Mouse (Mus musculus) retina, embryonic 14.5 days (tissue): ENCODE measurements around the gene Intu.

ENCODE experiments used
- DNase-seq: peaks from one replicate; pipeline ENCODE4 v3.0.0-alpha.2; 2015; ENCODE audit warnings: low spot score

Gene Intu

GRCm38 (mm10) chr3:40527976-40528950 lies 2.8 kb upstream of the Intu start:
- DNase-seq: no peak

- no peak for DNase-seq
Observed at GRCm38 (mm10) chr3:40528958-40529357, 2.1 kb upstream of the Intu start.

- DNase-seq: no peak
Observed at GRCm38 (mm10) chr3:40530845-40531244, 241 bp upstream of the Intu start.

GRCm38 (mm10) chr3:40532256-40532655 lies 1.2 kb downstream of the Intu start:
- no peak for DNase-seq

- no peak for DNase-seq
Observed at GRCm38 (mm10) chr3:40534141-40534540, 3.1 kb downstream of the Intu start.

- DNase-seq: peak; percentile 94
Observed at GRCm38 (mm10) chr3:40540567-40541554, 9.8 kb downstream of the Intu start.

GRCm38 (mm10) chr3:40546621-40547020 lies 15.5 kb downstream of the Intu start:
- DNase-seq: no peak

GRCm38 (mm10) chr3:40652941-40653352 lies 121.9 kb downstream of the Intu start:
- no peak for DNase-seq

- no peak for DNase-seq
Observed at GRCm38 (mm10) chr3:40653582-40653981, 122.5 kb downstream of the Intu start.

GRCm38 (mm10) chr3:40654028-40654427 lies 122.9 kb downstream of the Intu start:
- DNase-seq: no peak

- no peak for DNase-seq
Observed at GRCm38 (mm10) chr3:40655571-40655970, 124.5 kb downstream of the Intu start.

GRCm38 (mm10) chr3:40656339-40656738 lies 125.3 kb downstream of the Intu start:
- DNase-seq: no peak

- no peak for DNase-seq
Observed at GRCm38 (mm10) chr3:40660231-40660630, 129.1 kb downstream of the Intu start.

GRCm38 (mm10) chr3:40666109-40666508 lies 135.0 kb downstream of the Intu start:
- DNase-seq: no peak

GRCm38 (mm10) chr3:40666861-40667719 lies 136.0 kb downstream of the Intu start:
- DNase-seq: no peak

- DNase-seq: no peak
Observed at GRCm38 (mm10) chr3:40668889-40669288, 137.8 kb downstream of the Intu start.

- no peak for DNase-seq
Observed at GRCm38 (mm10) chr3:40669395-40669794, 138.3 kb downstream of the Intu start.

GRCm38 (mm10) chr3:40673515-40673914 lies 142.4 kb downstream of the Intu start:
- DNase-seq: peak; percentile 74

GRCm38 (mm10) chr3:40674873-40675405 lies 143.9 kb downstream of the Intu start:
- peak; percentile 60 for DNase-seq

- no peak for DNase-seq
Observed at GRCm38 (mm10) chr3:40678856-40679255, 147.8 kb downstream of the Intu start.

GRCm38 (mm10) chr3:40682404-40682803 lies 151.3 kb downstream of the Intu start:
- DNase-seq: no peak
